Mouse (Mus musculus) olfactory bulb, adult 2 months (tissue): Measurements from ENCODE around the gene Eif4e1b.

ENCODE experiments used
- CTCF ChIP-seq: fragments of 200-500 bp; IDR thresholded peaks from 2 replicates; pipeline ENCODE4 v1.5.1; 2012; ENCODE audit warnings: low read depth, mild to moderate bottlenecking, low read length, moderate library complexity; ENCODE audit not compliant: insufficient read depth
- POLR2A ChIP-seq: fragments of 200-500 bp; IDR thresholded peaks from 2 replicates; pipeline ENCODE4 v1.6.1; 2012; ENCODE audit warnings: mild to moderate bottlenecking, low read depth, low read length, moderate library complexity; ENCODE audit not compliant: insufficient read depth

DNA sequence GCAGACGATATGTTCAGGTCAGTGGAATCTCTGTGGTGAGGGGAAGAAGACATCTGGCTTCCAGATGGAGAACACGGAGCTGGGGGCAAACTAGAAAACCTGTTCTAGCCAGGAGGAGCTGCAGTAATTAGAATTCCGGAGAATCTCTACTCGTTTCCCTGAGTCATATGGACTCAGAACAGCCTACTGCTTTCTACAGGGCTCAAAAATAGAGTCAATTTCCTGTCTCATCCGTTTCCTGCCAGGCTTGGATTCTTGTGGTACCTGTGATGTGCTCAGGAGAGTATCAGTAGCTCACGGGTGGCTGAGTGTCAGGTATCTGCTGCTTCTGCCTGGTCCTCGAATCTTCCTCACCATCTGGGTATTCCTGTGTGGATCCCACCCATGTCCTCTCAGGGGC is 27.7 kb downstream of the Eif4e1b start:
- no peak for TF ChIP-seq CTCF
- TF ChIP-seq POLR2A: no peak
